Mouse (Mus musculus) lung, postnatal 0 days (tissue): Measurements from ENCODE around the gene Lhfpl4.

ENCODE experiments used
- CTCF ChIP-seq: IDR thresholded peaks from 2 replicates; pipeline ENCODE4 v1.5.1; 2016; ENCODE audit warnings: antibody characterized with exemption, mild to moderate bottlenecking
- EP300 ChIP-seq: IDR thresholded peaks from 2 replicates; pipeline ENCODE4 v1.6.1; 2016; ENCODE audit warnings: antibody characterized with exemption, mild to moderate bottlenecking, control low read depth

- no peak for TF ChIP-seq EP300
- TF ChIP-seq CTCF: no peak
Measured at GRCm38 (mm10) chr6:113168316-113168975, 26.7 kb downstream of the Lhfpl4 start.
